Mouse (Mus musculus): Measurements from ENCODE around the gene Col4a3bp. TPM values are rescaled to one million over a fixed set of nuclear protein-coding genes. Genes with fewer than 3 reads are reported as not detected.

The Col4a3bp gene
- polyA plus RNA-seq, 1 experiment from 2014 or later, result 7.3 TPM

GRCm38 (mm10) chr13:96681088-96681620 is 138.7 kb downstream of the Col4a3bp start:
- no peaks in the 10 kb centered on the region for H3K27me3 ChIP-seq (replicated peaks; ENCODE audit: low read depth, poor library complexity, severe bottlenecking)
- H3K4me1 ChIP-seq, result no peaks in the 10 kb centered on the region
- no peak overlapping the region for H3K4me3 ChIP-seq
- no peaks in the 10 kb centered on the region for H3K9me3 ChIP-seq
- no peak overlapping the region for H3K27ac ChIP-seq (replicated peaks)
- no peaks in the 10 kb centered on the region for H3K36me3 ChIP-seq (replicated peaks)
- DNase-seq (ENCODE audit: low spot score), result no peak

GRCm38 (mm10) chr13:96684779-96685178 is 142.4 kb downstream of the Col4a3bp start:
- H3K27me3 ChIP-seq (replicated peaks; ENCODE audit: low read depth, poor library complexity, severe bottlenecking), result no peaks in the 10 kb centered on the region
- H3K27ac ChIP-seq (replicated peaks), result no peak overlapping the region
- 85% methylated on average over 5 of the region's 5 CpGs for whole genome bisulfite sequencing
- no peak for DNase-seq (ENCODE audit: low spot score)
- no peaks in the 10 kb centered on the region for H3K9me3 ChIP-seq
- no peaks in the 10 kb centered on the region for H3K36me3 ChIP-seq (replicated peaks)
- no peaks in the 10 kb centered on the region for H3K4me1 ChIP-seq
- no peak overlapping the region for H3K4me3 ChIP-seq

GRCm38 (mm10) chr13:96687261-96687660 is 144.8 kb downstream of the Col4a3bp start:
- Histone ChIP-seq H3K9me3 (no peaks in the 10 kb centered on the region), H3K4me1 (no peaks in the 10 kb centered on the region), H3K27me3 (replicated peaks; ENCODE audit: low read depth, poor library complexity, severe bottlenecking) (no peaks in the 10 kb centered on the region), H3K36me3 (replicated peaks) (no peaks in the 10 kb centered on the region), H3K27ac (replicated peaks) (no peak overlapping the region), H3K4me3 (no peak overlapping the region)
- no peak for DNase-seq (ENCODE audit: low spot score)
- 93% methylated on average over 9 of the region's 9 CpGs for WGBS

Other genes starting within 250 kb of the Col4a3bp start
- gene Poc5, start 154.3 kb upstream of the Col4a3bp start, polyA plus RNA-seq (2016; fragmentation: Nextera tagmentation; extraction: Ambion mirVana), result 17.7 and 20.0 TPM in 2 replicates
- gene Ankdd1b, start 71.4 kb upstream of the Col4a3bp start, polyA plus RNA-seq (2016; fragmentation: Nextera tagmentation; extraction: Ambion mirVana), result 0.11 and 0.31 TPM in 2 replicates
- not detected in 2 replicates for gene Gm17622, start 51.9 kb upstream of the Col4a3bp start, polyA plus RNA-seq (2016; fragmentation: Nextera tagmentation; extraction: Ambion mirVana)
- 9.5 and 9.9 TPM in 2 replicates for gene Polk, start within 50 bp of the Col4a3bp start, polyA plus RNA-seq (2016; fragmentation: Nextera tagmentation; extraction: Ambion mirVana)
- 131 and 141 TPM in 2 replicates for gene Hmgcr, start 128.3 kb downstream of the Col4a3bp start, polyA plus RNA-seq (2016; fragmentation: Nextera tagmentation; extraction: Ambion mirVana)
- gene Ankrd31, start 205.7 kb downstream of the Col4a3bp start, polyA plus RNA-seq (2016; fragmentation: Nextera tagmentation; extraction: Ambion mirVana), result not detected in 2 replicates